Mouse (Mus musculus) bone marrow macrophage, adult 2 months (primary cell): ENCODE measurements at regions not wholly inside any gene's neighbourhood (a gene's known extent, or its start where the extent isn't known, plus 50 kb on each side); places are given as distances from the start of the nearest gene placed in this dataset.
"Not testable (repeated sequence)": the region's sequence is repeated elsewhere in the genome, so short reads cannot be mapped to it uniquely, and the experiment has no call there.

ENCODE experiments used
- H3K27ac ChIP-seq: 2 replicates; pipeline ENCODE4 v1.5.1; 2012; ENCODE audit warnings: low read depth, low read length; ENCODE audit not compliant: insufficient read depth
- H3K4me1 ChIP-seq: 2 replicates; pipeline ENCODE4 v1.6.1; 2012; ENCODE audit warnings: low read length; ENCODE audit not compliant: control insufficient read depth, insufficient read depth
- H3K4me3 ChIP-seq: 2 replicates; pipeline ENCODE4 v1.5.1; 2012; ENCODE audit warnings: mild to moderate bottlenecking, low read length, moderate library complexity; ENCODE audit not compliant: insufficient read depth
- CTCF ChIP-seq: IDR thresholded peaks from 2 replicates; pipeline ENCODE4 v1.5.1; 2012; ENCODE audit warnings: low read depth, mild to moderate bottlenecking, low read length, moderate library complexity
- POLR2A ChIP-seq: IDR thresholded peaks from 2 replicates; pipeline ENCODE4 v1.6.1; 2012; ENCODE audit warnings: mild to moderate bottlenecking, low read depth, low read length, borderline replicate concordance

- Histone ChIP-seq H3K4me1 (no peaks in the 10 kb centered on the region), H3K4me3 (no peak overlapping the region), H3K27ac (no peak overlapping the region)
- TF ChIP-seq POLR2A: no peak
- no peak for TF ChIP-seq CTCF
These were observed 53.6 kb upstream of the Dyrk2 start for GRCm38 (mm10) chr10:118923473-118924185.

GRCm38 (mm10) chr10:118922120-118922519, 52.1 kb upstream of the Dyrk2 start:
- not testable (repeated sequence) for H3K4me3 ChIP-seq, H3K4me1 ChIP-seq, H3K27ac ChIP-seq
